In the genomic region with DNA sequence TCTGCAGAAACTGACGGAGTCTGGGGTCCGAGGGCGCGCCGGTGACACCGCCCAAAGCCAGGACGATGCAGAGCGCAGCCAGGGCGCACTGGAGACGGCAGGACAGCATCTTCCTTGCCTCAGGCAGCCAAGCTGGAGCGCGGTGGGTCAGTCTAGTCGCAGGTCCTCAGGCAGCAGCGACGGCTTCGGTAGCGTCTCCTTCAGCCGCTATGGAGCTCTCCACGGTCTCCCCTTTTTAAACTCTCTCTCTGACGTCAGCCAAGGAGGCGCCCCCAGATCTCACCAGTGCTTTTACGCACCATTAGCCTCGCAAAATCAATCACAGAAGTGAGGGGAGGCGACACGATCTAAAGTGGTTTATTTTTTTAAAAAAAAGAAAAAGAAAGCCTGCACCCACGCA, we compare ENCODE assay signal across 10 mouse cellular contexts. TPM values are rescaled to one million over a fixed set of nuclear protein-coding genes. Genes with fewer than 3 reads are reported as not detected.
A peak's percentile ranks its signal among the peaks of the same experiment; 100 is the strongest.
DNase-seq lines count a peak whose midpoint lies in the region; ATAC-seq and TF ChIP-seq lines count a peak whose summit lies in the region.
"Had no signal": no experiment of that assay in that cellular context is flagged by ENCODE, and none has a peak within 500 bp of the region (broad histone marks: within the 10 kb centered on the region; RNA-seq: fewer than 3 reads in every experiment).

A gene (minus strand): TSS at position 323 of the 400 bp plus-strand sequence.

- no peaks in the 10 kb centered on the region for H3K27me3 ChIP-seq in cerebellum, adult 2 months (ENCODE audit: control insufficient read depth, insufficient read depth, low read length)
- peaks cover 20% of the 10 kb centered on the region for H3K27me3 ChIP-seq in hindbrain, postnatal 0 days (ENCODE audit: insufficient read depth, low read length)
- peaks cover 5% of the 10 kb centered on the region for H3K27me3 ChIP-seq in midbrain, embryonic 11.5 days (ENCODE audit: control insufficient read depth, insufficient read depth, low read length)

- no peak for DNase-seq in cerebellum, adult 2 months
- DNase-seq in embryo, embryonic 10.5 days (ENCODE audit: low spot score), result peak; percentile 21
- DNase-seq in hindbrain, postnatal 0 days (ENCODE audit: low spot score), result peak; percentile 38
- DNase-seq in midbrain, embryonic 11.5 days (ENCODE audit: low spot score, missing footprints), result no peak
- DNase-seq in gastrocnemius, adult 8-10 months (ENCODE audit: low spot score in 2 of 2), result no peak
- DNase-seq in heart, postnatal 36 days, result no peak
- no peak for DNase-seq in kidney, adult 18-20 months
- DNase-seq: cerebellum, adult 8-10 months; gastrocnemius, postnatal 36 days had no signal

- peak within 1 kb of the TSS; percentile 58 for H3K4me2 ChIP-seq in hindbrain, postnatal 0 days (ENCODE audit: low read depth, low read length)
- peak within 1 kb of the TSS; percentile 28 for H3K4me2 ChIP-seq in midbrain, embryonic 11.5 days

- intact Hi-C loops in heart, postnatal 36 days (cut with DNase I), result loop anchor here (10.0 kb wide), 2 partner anchors 516 to 746 kb away; a partner anchor contains a TSS

- ATAC-seq in cerebellum, adult (ENCODE audit: insufficient number of reproducible peaks, low FRiP score, low TSS enrichment), result no peak
- ATAC-seq in hindbrain, postnatal 0 days, result no peak
- no peak for ATAC-seq in midbrain, embryonic 11.5 days (ENCODE audit: low FRiP score)

- H3K4me1 ChIP-seq in cerebellum, adult 2 months (ENCODE audit: control insufficient read depth, insufficient read depth, low read length), result no peaks in the 10 kb centered on the region; the same call in 1 of the 2 replicates
- H3K4me1 ChIP-seq in hindbrain, postnatal 0 days (ENCODE audit: insufficient read depth, low read length), result no peaks in the 10 kb centered on the region
- H3K4me1 ChIP-seq in midbrain, embryonic 11.5 days (ENCODE audit: control insufficient read depth, insufficient read depth, low read length), result no peaks in the 10 kb centered on the region

- no peaks in the 10 kb centered on the region for H3K36me3 ChIP-seq in hindbrain, postnatal 0 days (ENCODE audit: insufficient read depth, low read length)
- no peaks in the 10 kb centered on the region for H3K36me3 ChIP-seq in midbrain, embryonic 11.5 days (ENCODE audit: control insufficient read depth, insufficient read depth, low read length)

- no peak for TF ChIP-seq POLR2A in cerebellum, adult 2 months (IDR thresholded peaks at IDR 0.05; ENCODE audit: borderline replicate concordance, insufficient read depth, low read length)

- no peaks in the 10 kb centered on the region for H3K9me3 ChIP-seq in hindbrain, postnatal 0 days (ENCODE audit: low read length)
- no peaks in the 10 kb centered on the region for H3K9me3 ChIP-seq in midbrain, embryonic 11.5 days (ENCODE audit: control insufficient read depth, low read length)

- no peak within 1 kb of the TSS for H3K4me3 ChIP-seq in cerebellum, adult 2 months (replicated peaks; ENCODE audit: insufficient read depth, low read depth, low read length)
- H3K4me3 ChIP-seq in hindbrain, postnatal 0 days (ENCODE audit: low read length), result peak within 1 kb of the TSS; percentile 36
- no peak within 1 kb of the TSS for H3K4me3 ChIP-seq in midbrain, embryonic 11.5 days (ENCODE audit: low read depth, low read length)

- no peak for TF ChIP-seq CTCF in cerebellum, adult 2 months (IDR thresholded peaks at IDR 0.05; ENCODE audit: borderline replicate concordance, insufficient read depth, low read depth, low read length)
- TF ChIP-seq CTCF in hindbrain, postnatal 0 days (IDR thresholded peaks at IDR 0.05; ENCODE audit: low read depth), result no peak

- peak within 1 kb of the TSS; percentile 43; the same call in 1 of the 2 replicates for H3K9ac ChIP-seq in hindbrain, postnatal 0 days (replicated peaks; ENCODE audit: low read length)
- no peak within 1 kb of the TSS for H3K9ac ChIP-seq in midbrain, embryonic 11.5 days (ENCODE audit: low read length)

- WGBS in cerebellum, adult 2 months, result 3% methylated on average over 26 of the region's 26 CpGs
- 3% methylated on average over 26 of the region's 26 CpGs for WGBS in hindbrain, postnatal 0 days
- WGBS in midbrain, embryonic 11.5 days, result 6% methylated on average over 26 of the region's 26 CpGs

- no peak within 1 kb of the TSS for H3K27ac ChIP-seq in cerebellum, adult 2 months (ENCODE audit: insufficient read depth, low read length)
- no peak within 1 kb of the TSS for H3K27ac ChIP-seq in hindbrain, postnatal 0 days
- no peak within 1 kb of the TSS for H3K27ac ChIP-seq in midbrain, embryonic 11.5 days (ENCODE audit: low read depth, low read length)

RNA-seq across cellular contexts. Expression of the gene that starts here (rescaled TPM):
- 123 and 149 TPM in 2 replicates for polyA plus RNA-seq in cerebellum, adult 2 months (2012; rRNA removed)
- total RNA-seq in hindbrain, postnatal 0 days (2014; rRNA removed), result 232 and 270 TPM in 2 replicates
- 491 and 501 TPM in 2 replicates for polyA plus RNA-seq in hindbrain, postnatal 0 days (2015; fragmentation: Nextera tagmentation; extraction: Ambion mirVana)
- polyA plus RNA-seq in midbrain, embryonic 11.5 days (2014; fragmentation: Nextera tagmentation; extraction: Ambion mirVana), result 35.8 and 44.0 TPM in 2 replicates
- total RNA-seq in gastrocnemius, adult 8-10 months (2022), result not detected
- not detected for total RNA-seq in heart, postnatal 36 days (2021)
- total RNA-seq: gastrocnemius, postnatal 36 days had no signal

Comparison
In these comparisons a context has a peak if more than half of its experiments do, and no peak if none do; other contexts are left out.
1. RNA of the gene that starts here (total RNA-seq): 232 to 270 TPM in hindbrain, postnatal 0 days; not detected in gastrocnemius, adult 8-10 months and not detected in heart, postnatal 36 days; every median in the first group is over 100 times any median in the second.
2. DNase-seq: peak in embryo, embryonic 10.5 days (single experiment) and hindbrain, postnatal 0 days (single experiment); none in cerebellum, adult 2 months (0 of 2), midbrain, embryonic 11.5 days (single experiment), gastrocnemius, adult 8-10 months (0 of 2), heart, postnatal 36 days (0 of 2) and kidney, adult 18-20 months (single experiment).